In genomic region chr9:90450579-90450978, GRCm38 (mm10) we compare ENCODE assay signal across 32 mouse cellular contexts.
A peak's percentile ranks its signal among the peaks of the same experiment; 100 is the strongest.
DNase-seq lines count a peak whose midpoint lies in the region; ATAC-seq and TF ChIP-seq lines count a peak whose summit lies in the region.
"Had no signal": no experiment of that assay in that cellular context is flagged by ENCODE, and none has a peak within 500 bp of the region (broad histone marks: within the 10 kb centered on the region; RNA-seq: fewer than 3 reads in every experiment).

No protein-coding gene starts in this region.

- no peak overlapping the region for H3K9ac ChIP-seq in hindbrain, embryonic 11.5 days (ENCODE audit: low read depth, low read length)
- no peak overlapping the region for H3K9ac ChIP-seq in hindbrain, embryonic 14.5 days
- H3K9ac ChIP-seq in stomach, embryonic 16.5 days (ENCODE audit: low read length): no peak overlapping the region
- no peak overlapping the region for H3K9ac ChIP-seq in stomach, postnatal 0 days (ENCODE audit: low read length)
- no peak overlapping the region for H3K9ac ChIP-seq in liver, embryonic 16.5 days (ENCODE audit: low read depth, low read length)
- H3K9ac ChIP-seq: embryonic facial prominence, embryonic 15.5 days; forebrain, embryonic 15.5 days; hindbrain, embryonic 12.5 days; limb, embryonic 12.5 days; liver, embryonic 13.5 days; lung, embryonic 14.5 days had no signal

- DNase-seq in hindbrain, embryonic 11.5 days (ENCODE audit: low spot score): no peak
- no peak for DNase-seq in hindbrain, embryonic 14.5 days (ENCODE audit: low spot score)
- no peak for DNase-seq in stomach, postnatal 0 days (ENCODE audit: low spot score)
- DNase-seq in B cell, adult 2 months: no peak
- DNase-seq in cerebellum, postnatal 14 days: no peak
- DNase-seq: adrenal gland, adult 8-10 months; cerebellum, adult 2 months; cerebellum, postnatal 25 days; gastrocnemius, adult 2 months; gastrocnemius, postnatal 36 days; heart, adult 2 months; kidney, adult 8-10 months; kidney, postnatal 4 days; layer of hippocampus, postnatal 36 days; liver, embryonic 13.5 days; lung, embryonic 14.5 days; lung, postnatal 14 days; right cerebral cortex, adult 18-20 months; spleen, adult 18-20 months; thymus, adult 2 months; thymus, postnatal 36 days had no signal

- no peak overlapping the region for H3K4me3 ChIP-seq in hindbrain, embryonic 11.5 days (ENCODE audit: low read depth, low read length)
- H3K4me3 ChIP-seq in hindbrain, embryonic 14.5 days (replicated peaks; ENCODE audit: low read length): no peak overlapping the region
- no peak overlapping the region for H3K4me3 ChIP-seq in stomach, embryonic 16.5 days (replicated peaks; ENCODE audit: low read length)
- no peak overlapping the region for H3K4me3 ChIP-seq in stomach, postnatal 0 days (ENCODE audit: low read depth, low read length)
- no peak overlapping the region for H3K4me3 ChIP-seq in liver, embryonic 16.5 days (ENCODE audit: low read depth, low read length)
- H3K4me3 ChIP-seq: embryonic facial prominence, embryonic 10.5 days; embryonic facial prominence, embryonic 15.5 days; forebrain, embryonic 15.5 days; gastrocnemius, adult 2 months; heart, adult 2 months; hindbrain, embryonic 12.5 days; limb, embryonic 12.5 days; liver, embryonic 13.5 days; midbrain, embryonic 10.5 days had no signal

- no peaks in the 10 kb centered on the region for H3K27me3 ChIP-seq in hindbrain, embryonic 11.5 days (ENCODE audit: control insufficient read depth, insufficient read depth, low read length)
- H3K27me3 ChIP-seq in hindbrain, embryonic 14.5 days (ENCODE audit: control insufficient read depth, insufficient read depth, low read length): no peaks in the 10 kb centered on the region
- no peaks in the 10 kb centered on the region for H3K27me3 ChIP-seq in stomach, embryonic 16.5 days (ENCODE audit: control insufficient read depth, insufficient read depth, low read length)
- no peaks in the 10 kb centered on the region for H3K27me3 ChIP-seq in stomach, postnatal 0 days (ENCODE audit: control insufficient read depth, insufficient read depth, low read length)
- no peaks in the 10 kb centered on the region for H3K27me3 ChIP-seq in liver, embryonic 16.5 days (ENCODE audit: control insufficient read depth, insufficient read depth, low read depth, low read length)
- H3K27me3 ChIP-seq: embryonic facial prominence, embryonic 15.5 days; forebrain, embryonic 15.5 days; hindbrain, embryonic 12.5 days; limb, embryonic 12.5 days; liver, embryonic 13.5 days had no signal

- no peaks in the 10 kb centered on the region for H3K36me3 ChIP-seq in hindbrain, embryonic 11.5 days (ENCODE audit: control insufficient read depth, insufficient read depth, low read length)
- H3K36me3 ChIP-seq in hindbrain, embryonic 14.5 days (replicated peaks; ENCODE audit: control insufficient read depth, insufficient read depth): no peaks in the 10 kb centered on the region
- no peaks in the 10 kb centered on the region for H3K36me3 ChIP-seq in stomach, embryonic 16.5 days (ENCODE audit: control insufficient read depth, insufficient read depth, low read length)
- H3K36me3 ChIP-seq in stomach, postnatal 0 days (ENCODE audit: control insufficient read depth, insufficient read depth, low read length): no peaks in the 10 kb centered on the region
- no peaks in the 10 kb centered on the region for H3K36me3 ChIP-seq in liver, embryonic 16.5 days (ENCODE audit: control insufficient read depth, insufficient read depth)
- H3K36me3 ChIP-seq: embryonic facial prominence, embryonic 10.5 days; embryonic facial prominence, embryonic 15.5 days; forebrain, embryonic 15.5 days; hindbrain, embryonic 12.5 days; limb, embryonic 12.5 days; liver, embryonic 13.5 days; midbrain, embryonic 10.5 days had no signal

- TF ChIP-seq CTCF in stomach, postnatal 0 days (IDR thresholded peaks at IDR 0.05; ENCODE audit: low read depth): no peak

- ATAC-seq in hindbrain, embryonic 11.5 days (ENCODE audit: low FRiP score): peak; percentile 58; the same call in 1 of the 2 replicates
- ATAC-seq in hindbrain, embryonic 14.5 days (ENCODE audit: low FRiP score): no peak
- ATAC-seq in stomach, embryonic 16.5 days (ENCODE audit: insufficient read depth, low FRiP score): peak; percentile 37; the same call in 1 of the 2 replicates
- no peak for ATAC-seq in stomach, postnatal 0 days (ENCODE audit: low FRiP score, low TSS enrichment)
- ATAC-seq in liver, embryonic 16.5 days (ENCODE audit: low read depth): peak; percentile 51; the same call in 1 of the 2 replicates
- ATAC-seq: CD4-positive, CD25-positive, alpha-beta regulatory T cell, adult 4 months; forebrain, embryonic 15.5 days; intestine, embryonic 16.5 days had no signal

- no peak overlapping the region for H3K4me2 ChIP-seq in hindbrain, embryonic 11.5 days (replicated peaks; ENCODE audit: low read depth, low read length)
- no peak overlapping the region for H3K4me2 ChIP-seq in hindbrain, embryonic 14.5 days (replicated peaks)
- H3K4me2 ChIP-seq in stomach, embryonic 16.5 days (ENCODE audit: low read depth, low read length): no peak overlapping the region
- no peak overlapping the region for H3K4me2 ChIP-seq in stomach, postnatal 0 days (replicated peaks; ENCODE audit: low read depth)
- H3K4me2 ChIP-seq in liver, embryonic 16.5 days (ENCODE audit: low read depth, low read length): no peak overlapping the region
- H3K4me2 ChIP-seq: embryonic facial prominence, embryonic 15.5 days; forebrain, embryonic 15.5 days; hindbrain, embryonic 12.5 days; limb, embryonic 12.5 days; liver, embryonic 13.5 days; lung, embryonic 14.5 days had no signal

- no peak overlapping the region for H3K27ac ChIP-seq in hindbrain, embryonic 11.5 days (ENCODE audit: low read depth, low read length)
- no peak overlapping the region for H3K27ac ChIP-seq in hindbrain, embryonic 14.5 days
- no peak overlapping the region for H3K27ac ChIP-seq in stomach, embryonic 16.5 days (ENCODE audit: low read length)
- H3K27ac ChIP-seq in stomach, postnatal 0 days (replicated peaks): no peak overlapping the region
- no peak overlapping the region for H3K27ac ChIP-seq in liver, embryonic 16.5 days (ENCODE audit: low read length)
- H3K27ac ChIP-seq: embryonic facial prominence, embryonic 10.5 days; embryonic facial prominence, embryonic 15.5 days; forebrain, embryonic 15.5 days; gastrocnemius, adult 2 months; heart, adult 2 months; hindbrain, embryonic 12.5 days; kidney, postnatal 0 days; limb, embryonic 12.5 days; liver, embryonic 13.5 days; midbrain, embryonic 10.5 days had no signal

- H3K9me3 ChIP-seq in hindbrain, embryonic 11.5 days (ENCODE audit: control insufficient read depth, low read length): no peaks in the 10 kb centered on the region
- no peaks in the 10 kb centered on the region for H3K9me3 ChIP-seq in hindbrain, embryonic 14.5 days (ENCODE audit: control insufficient read depth, low read length)
- H3K9me3 ChIP-seq in stomach, embryonic 16.5 days (replicated peaks; ENCODE audit: control insufficient read depth, low read length): 0 out of 2 replicates have a peak, but pooled peaks cover 3% of the 10 kb centered on the region
- H3K9me3 ChIP-seq in stomach, postnatal 0 days (ENCODE audit: control insufficient read depth, low read length): no peaks in the 10 kb centered on the region
- no peaks in the 10 kb centered on the region for H3K9me3 ChIP-seq in liver, embryonic 16.5 days (replicated peaks; ENCODE audit: control insufficient read depth, low read length)
- H3K9me3 ChIP-seq: embryonic facial prominence, embryonic 10.5 days; embryonic facial prominence, embryonic 15.5 days; forebrain, embryonic 15.5 days; hindbrain, embryonic 12.5 days; limb, embryonic 12.5 days; liver, embryonic 13.5 days; midbrain, embryonic 10.5 days had no signal

- no peaks in the 10 kb centered on the region for H3K4me1 ChIP-seq in hindbrain, embryonic 11.5 days (replicated peaks; ENCODE audit: control insufficient read depth, insufficient read depth, low read length)
- no peaks in the 10 kb centered on the region for H3K4me1 ChIP-seq in hindbrain, embryonic 14.5 days (replicated peaks; ENCODE audit: control insufficient read depth, insufficient read depth, low read length)
- H3K4me1 ChIP-seq in stomach, embryonic 16.5 days (ENCODE audit: control insufficient read depth, insufficient read depth, low read length): no peaks in the 10 kb centered on the region
- no peaks in the 10 kb centered on the region for H3K4me1 ChIP-seq in stomach, postnatal 0 days (replicated peaks; ENCODE audit: control insufficient read depth, insufficient read depth)
- H3K4me1 ChIP-seq in liver, embryonic 16.5 days (ENCODE audit: control insufficient read depth, low read depth, low read length): no peaks in the 10 kb centered on the region
- H3K4me1 ChIP-seq: embryonic facial prominence, embryonic 10.5 days; embryonic facial prominence, embryonic 15.5 days; forebrain, embryonic 15.5 days; hindbrain, embryonic 12.5 days; limb, embryonic 12.5 days; liver, embryonic 13.5 days; midbrain, embryonic 10.5 days had no signal

- 94% methylated on average over 2 of the region's 2 CpGs for WGBS in hindbrain, embryonic 11.5 days
- 97% methylated on average over 2 of the region's 2 CpGs for WGBS in hindbrain, embryonic 14.5 days
- 90% methylated on average over 2 of the region's 2 CpGs for WGBS in stomach, embryonic 16.5 days
- WGBS in stomach, postnatal 0 days: 94% methylated on average over 2 of the region's 2 CpGs
- WGBS in liver, embryonic 16.5 days (ENCODE audit: insufficient replicate concordance): 59% methylated on average over 2 of the region's 2 CpGs

- no peak for TF ChIP-seq EP300 in stomach, postnatal 0 days (optimal IDR thresholded peaks at IDR 0.05)

Comparison
In these comparisons a context has a peak if more than half of its experiments do, and no peak if none do; other contexts are left out.
1. ATAC-seq: peak in hindbrain, embryonic 11.5 days (single experiment), stomach, embryonic 16.5 days (single experiment) and liver, embryonic 16.5 days (single experiment); none in hindbrain, embryonic 14.5 days (single experiment) and stomach, postnatal 0 days (single experiment).